Mouse (Mus musculus): ENCODE measurements at regions not wholly inside any gene's neighbourhood (a gene's known extent, or its start where the extent isn't known, plus 50 kb on each side); places are given as distances from the start of the nearest gene placed in this dataset.

DNA sequence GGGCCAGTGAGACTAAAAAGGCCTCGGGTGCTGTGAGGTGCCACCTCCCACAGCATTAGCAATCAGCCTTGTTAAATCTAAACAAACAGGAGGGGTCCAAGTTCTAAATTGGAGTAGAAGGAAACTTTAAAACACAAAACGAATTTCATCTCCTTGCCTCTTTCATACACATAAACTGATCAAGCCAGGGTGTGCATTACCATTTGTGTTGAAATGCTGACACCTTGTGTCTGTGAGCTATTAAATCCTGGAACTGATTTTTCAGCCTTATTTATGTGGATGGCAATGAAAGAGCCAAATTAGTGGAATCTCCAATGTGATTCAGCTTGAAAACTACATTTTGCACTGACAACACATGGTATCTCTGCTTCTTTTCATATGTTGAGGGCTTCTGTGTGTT lies 114.8 kb downstream of the Pcsk1 start:
- DNase-seq, result no peak

DNA sequence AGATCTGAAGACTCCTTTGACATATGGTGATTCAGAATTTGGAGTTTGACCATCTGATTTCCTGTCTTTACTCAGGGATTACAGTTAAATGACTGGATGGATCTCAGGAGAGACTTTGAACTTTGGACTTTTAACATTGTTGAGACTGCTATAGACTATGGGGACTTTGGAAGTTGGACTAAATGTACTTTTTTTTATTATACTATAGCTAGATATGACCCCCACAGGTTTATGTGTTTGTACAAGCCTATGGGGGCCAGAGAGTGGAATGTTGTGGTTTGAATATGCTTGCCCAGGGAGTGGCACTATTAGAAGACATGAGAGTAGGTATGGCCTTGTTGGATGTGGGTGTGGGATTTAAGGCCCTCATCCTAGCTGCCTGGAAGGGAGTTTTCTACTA lies 134.3 kb downstream of the Pcsk1 start:
- DNase-seq, result no peak

DNA sequence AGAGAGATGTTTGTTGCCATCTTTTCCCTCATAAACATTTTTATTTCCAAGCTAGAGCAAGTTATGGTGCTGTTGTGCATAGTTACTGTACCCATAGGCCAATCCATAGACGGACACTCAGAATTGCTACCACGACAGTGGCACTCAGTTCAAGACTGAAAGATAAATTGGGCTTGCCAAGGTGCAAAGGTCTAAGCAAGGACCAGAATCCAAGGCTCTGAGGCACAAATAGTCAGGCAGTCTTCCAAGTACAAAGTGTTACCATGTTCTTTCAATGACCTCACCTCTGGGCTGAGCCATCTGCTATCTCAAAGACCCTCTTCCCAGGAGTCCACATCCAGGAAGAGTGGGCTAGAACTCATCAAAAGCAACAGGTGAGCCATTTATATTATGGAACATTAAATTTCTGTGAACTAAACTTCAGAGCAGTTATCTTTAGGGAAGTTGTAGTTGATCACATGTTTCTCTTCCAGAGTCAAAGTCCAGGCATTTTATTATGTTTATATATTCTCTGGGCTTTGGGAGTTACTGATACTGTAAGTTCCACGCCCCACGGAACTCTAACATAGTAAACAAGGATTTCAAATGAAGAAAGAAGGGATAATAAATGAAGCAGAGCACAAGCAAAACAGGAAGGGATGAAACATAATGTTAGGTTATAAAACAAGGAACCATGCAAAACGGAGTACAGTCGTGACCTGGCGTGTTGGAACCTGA lies 136.1 kb downstream of the Pcsk1 start:
- DNase-seq, result peak; percentile 12

DNA sequence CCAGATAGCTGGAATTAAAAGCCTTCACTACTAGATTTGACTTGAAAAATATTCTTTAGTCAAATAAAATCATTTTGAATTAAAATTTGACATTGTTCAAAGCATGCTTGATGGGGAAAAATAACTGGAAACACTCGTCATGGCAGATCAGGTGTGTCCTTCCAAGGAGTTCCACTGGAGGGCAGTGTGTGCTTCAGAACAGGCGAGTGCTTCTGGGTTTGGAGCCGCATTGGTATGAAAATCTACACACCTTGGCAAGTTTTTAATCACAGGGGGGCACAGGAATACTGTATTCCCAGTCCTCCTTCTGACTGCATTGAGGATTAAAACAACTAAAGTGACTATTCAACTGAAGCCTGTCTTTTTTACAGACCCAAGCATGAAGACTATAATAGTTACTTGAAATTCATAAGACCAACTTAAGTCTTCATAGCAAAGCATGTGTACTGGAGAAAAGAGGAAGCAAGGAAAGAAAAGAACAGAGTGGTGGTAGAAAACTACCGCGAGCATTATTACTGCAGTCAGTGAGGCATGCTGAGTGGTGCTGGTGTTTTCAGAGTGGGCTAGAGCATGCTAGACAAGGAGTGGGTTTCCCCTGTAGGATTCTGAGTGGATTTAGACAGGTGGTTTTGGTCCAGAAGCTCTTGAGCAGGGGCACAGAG lies 138.1 kb downstream of the Pcsk1 start:
- peak; percentile 64 for DNase-seq

DNA sequence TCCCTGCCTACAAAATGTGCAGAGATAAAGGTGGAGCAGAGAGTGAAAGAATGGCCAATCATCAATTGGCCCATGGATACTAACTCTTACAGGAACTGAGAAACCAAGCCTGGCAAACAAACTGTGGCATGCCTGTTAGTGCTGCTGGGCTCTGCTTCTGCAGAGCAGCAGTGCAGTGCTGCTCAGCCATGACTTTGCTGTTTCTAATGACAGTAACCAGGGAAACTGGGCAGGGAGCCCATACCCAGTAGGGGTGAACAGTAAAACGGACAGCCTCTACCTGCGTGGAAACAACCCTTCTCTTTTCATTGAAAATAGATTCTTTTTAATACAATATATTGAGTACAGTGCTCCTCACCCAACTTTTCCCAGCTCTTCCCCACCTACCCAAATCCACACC lies 146.8 kb downstream of the Pcsk1 start:
- DNase-seq, result peak; percentile 11

All from kidney, postnatal 14 days (tissue).